Mouse (Mus musculus) embryonic fibroblast, embryonic 13.5 days (primary cell): ENCODE measurements around the gene Kif26b.

ENCODE experiments used
- CTCF ChIP-seq: IDR thresholded peaks from 2 replicates; pipeline ENCODE4 v1.5.1; 2011; ENCODE audit warnings: mild to moderate bottlenecking, control low read depth, low read length, moderate library complexity, borderline replicate concordance; ENCODE audit not compliant: insufficient read depth
- POLR2A ChIP-seq: IDR thresholded peaks from 2 replicates; pipeline ENCODE4 v1.6.1; 2011; ENCODE audit warnings: low read depth, mild to moderate bottlenecking, control low read depth, low read length, moderate library complexity

DNA sequence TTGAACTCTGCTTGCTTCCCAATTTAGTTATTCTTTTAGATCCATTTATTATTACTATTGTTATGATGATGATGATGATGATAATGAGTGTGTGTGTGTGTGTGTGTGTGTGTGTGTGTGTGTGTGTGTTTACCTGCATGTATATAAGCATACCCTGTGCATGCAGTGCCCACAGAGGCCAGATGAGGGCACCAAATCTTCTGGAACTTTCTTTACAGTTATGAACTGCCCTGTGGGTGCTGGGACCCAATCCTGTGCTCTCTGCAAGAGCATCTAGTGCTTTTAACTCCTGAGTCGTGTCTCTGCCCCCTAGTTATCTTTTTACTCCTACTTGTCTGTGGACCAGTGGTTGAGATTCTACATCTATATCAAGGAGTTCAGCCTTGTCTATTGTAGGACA is 219.7 kb downstream of the Kif26b start:
- no peak for TF ChIP-seq CTCF
- TF ChIP-seq POLR2A, result no peak
